Mouse (Mus musculus) colon, adult 2 months (tissue): ENCODE data around the gene Ankrd12. TPM values are rescaled to one million over a fixed set of nuclear protein-coding genes. Genes with fewer than 3 reads are reported as not detected.

Experiments
- polyA plus RNA-seq: library from polyadenylated mRNA; depleted of rRNA; stranded (reverse); fragments of >200 nt; gene quantifications from 2 replicates; pipeline ENCODE4 v1.2.3, GENCODE M21; 2012; rRNA removed

Ankrd12 gene
- polyA plus RNA-seq, result 2.4 and 2.7 TPM in 2 replicates

GRCm38 (mm10) chr17:66076934-66077333, at the start of gene Ankrd12:
Gene Ankrd12 (minus strand): TSS chr17:66077089.

GRCm38 (mm10) chr17:66123066-66123815, 46.4 kb upstream of the Ankrd12 start, which contains the start of gene Ddx11:
Gene Ddx11 (plus strand): TSS chr17:66123520.

GRCm38 (mm10) chr17:66111402-66111959, 34.6 kb upstream of the Ankrd12 start, which contains the start of gene Washc1:
Gene Washc1 (plus strand): TSS chr17:66111545.

GRCm38 (mm10) chr17:66101380-66102330, 24.8 kb upstream of the Ankrd12 start, which contains the start of gene Ndufv2:
Gene Ndufv2 (minus strand): TSS chr17:66101559.

GRCm38 (mm10) chr17:65950622-65951404, 126.1 kb downstream of the Ankrd12 start, which contains the start of gene Twsg1:
Gene Twsg1 (minus strand): TSS chr17:65951226.

Other genes with a start within 250 kb of the Ankrd12 start
- 45.2 and 46.0 TPM in 2 replicates for gene Ralbp1, start 191.3 kb downstream of the Ankrd12 start, polyA plus RNA-seq
- 49.7 and 51.5 TPM in 2 replicates for gene Twsg1, start 125.9 kb downstream of the Ankrd12 start, polyA plus RNA-seq
- gene Ndufv2, start 24.5 kb upstream of the Ankrd12 start, polyA plus RNA-seq, result 54.4 and 56.5 TPM in 2 replicates
- 42.7 and 49.7 TPM in 2 replicates for gene Washc1, start 34.5 kb upstream of the Ankrd12 start, polyA plus RNA-seq
- gene Ddx11, start 46.4 kb upstream of the Ankrd12 start, polyA plus RNA-seq, result 3.4 and 4.2 TPM in 2 replicates